Mouse (Mus musculus) spleen, postnatal 36 days (tissue): Measurements from ENCODE around the gene Sergef.

ENCODE experiments used
- DNase-seq, 2 experiments: peaks; one replicate each; pipeline ENCODE4 v3.0.0; 2022; ENCODE audit warnings: low spot score in 2 of 2, mixed read lengths in 1 of 2

The Sergef gene

DNA sequence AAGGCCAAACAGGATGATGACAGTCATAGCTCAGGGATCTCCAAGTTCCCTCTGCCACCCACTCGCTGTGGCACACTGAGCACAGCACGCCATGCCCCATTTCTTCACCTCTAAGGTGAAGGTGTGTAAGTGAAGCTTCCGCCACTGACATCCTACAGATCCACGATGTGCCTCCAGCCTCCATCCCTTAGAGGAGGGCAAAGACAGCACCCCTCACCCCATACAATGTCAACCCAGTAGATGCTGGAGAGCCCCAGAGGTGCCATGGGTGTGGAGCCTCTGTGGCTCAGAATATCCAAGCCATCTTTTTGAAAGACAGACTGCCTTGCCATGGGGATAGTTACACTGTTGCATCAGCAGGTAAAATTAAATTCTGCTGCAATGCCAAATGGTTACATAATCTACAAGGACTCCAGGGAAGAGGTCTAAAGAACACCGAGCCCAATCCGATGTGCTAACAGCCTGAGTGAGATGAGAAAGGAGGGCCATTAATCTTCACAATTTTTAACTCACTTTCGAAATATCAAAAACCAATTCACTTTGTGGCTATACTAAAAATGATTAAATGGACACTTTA lies 23.1 kb downstream of the Sergef start:
- no peak for DNase-seq

DNA sequence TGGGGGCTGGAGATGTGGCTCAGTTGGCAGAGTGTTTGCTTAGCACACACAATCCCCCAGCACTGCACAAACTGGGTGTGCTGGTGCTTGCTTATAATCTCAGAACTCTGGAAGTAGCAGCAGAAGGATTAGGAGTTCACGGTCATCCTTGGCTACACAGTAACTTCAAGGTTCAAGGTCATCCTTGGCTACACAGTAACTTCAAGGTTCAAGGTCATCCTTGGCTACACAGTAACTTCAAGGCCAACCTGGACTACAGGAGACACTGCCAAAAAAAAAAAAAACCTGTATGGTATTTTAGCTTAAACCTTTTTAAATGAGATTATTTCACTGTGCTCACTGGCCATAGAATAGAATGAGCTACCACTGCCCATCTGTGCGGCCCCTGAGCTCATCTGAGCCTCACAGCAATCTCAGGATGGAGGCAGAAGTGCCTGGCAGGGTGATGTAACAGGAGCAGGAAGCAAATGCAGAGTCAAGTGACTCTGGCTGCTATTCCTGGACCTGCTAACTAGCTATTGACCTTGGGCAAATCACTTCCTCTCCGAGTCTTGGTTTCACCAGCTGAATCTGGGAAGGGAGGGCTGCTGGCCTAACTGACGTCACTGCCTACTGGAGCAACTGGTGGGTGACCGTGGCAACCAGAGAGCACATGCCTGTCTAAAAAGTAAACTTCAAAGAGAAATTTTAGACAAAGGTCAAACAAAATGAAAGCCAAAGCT lies 24.2 kb downstream of the Sergef start:
- peak; percentile 14 to 21 for DNase-seq

DNA sequence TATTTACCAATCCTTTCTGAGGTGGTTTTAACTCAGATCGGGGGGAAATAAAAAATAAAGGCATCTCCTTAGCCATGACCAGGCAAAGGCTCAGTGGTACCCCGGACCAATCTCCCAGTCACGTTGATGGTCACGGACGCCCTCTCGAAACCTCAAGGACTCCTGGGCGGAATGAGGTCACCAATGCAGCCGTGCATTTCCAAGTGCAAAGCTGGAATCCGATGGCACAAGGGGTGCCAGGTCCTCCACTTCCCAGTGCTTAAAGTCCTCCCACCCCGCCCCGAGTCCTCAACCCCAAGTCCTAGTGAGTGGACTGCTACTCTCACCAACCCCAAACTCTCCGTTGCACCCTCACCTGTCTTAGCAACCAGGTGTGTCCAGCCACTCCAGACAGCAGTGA lies 25.3 kb downstream of the Sergef start:
- no peak for DNase-seq

DNA sequence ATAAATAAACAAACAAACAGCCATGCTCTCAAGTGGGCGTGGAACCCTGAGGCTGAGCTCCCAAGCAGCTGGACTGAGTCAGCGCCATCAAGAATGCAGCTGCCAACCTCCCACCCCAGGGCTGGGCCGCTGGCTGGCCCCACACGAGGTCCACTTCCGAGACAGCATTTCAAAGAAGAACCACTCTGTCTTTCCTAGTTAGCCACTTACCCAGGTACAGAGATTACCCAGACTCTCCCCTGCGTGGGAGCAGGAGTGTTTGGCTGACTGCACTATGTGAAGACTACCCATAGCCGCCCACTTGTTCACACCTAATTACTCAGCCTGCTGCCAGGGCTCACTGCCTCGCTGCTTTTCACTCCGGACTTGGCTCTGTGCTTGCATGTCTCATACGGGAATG lies 26.5 kb downstream of the Sergef start:
- DNase-seq: no peak

DNA sequence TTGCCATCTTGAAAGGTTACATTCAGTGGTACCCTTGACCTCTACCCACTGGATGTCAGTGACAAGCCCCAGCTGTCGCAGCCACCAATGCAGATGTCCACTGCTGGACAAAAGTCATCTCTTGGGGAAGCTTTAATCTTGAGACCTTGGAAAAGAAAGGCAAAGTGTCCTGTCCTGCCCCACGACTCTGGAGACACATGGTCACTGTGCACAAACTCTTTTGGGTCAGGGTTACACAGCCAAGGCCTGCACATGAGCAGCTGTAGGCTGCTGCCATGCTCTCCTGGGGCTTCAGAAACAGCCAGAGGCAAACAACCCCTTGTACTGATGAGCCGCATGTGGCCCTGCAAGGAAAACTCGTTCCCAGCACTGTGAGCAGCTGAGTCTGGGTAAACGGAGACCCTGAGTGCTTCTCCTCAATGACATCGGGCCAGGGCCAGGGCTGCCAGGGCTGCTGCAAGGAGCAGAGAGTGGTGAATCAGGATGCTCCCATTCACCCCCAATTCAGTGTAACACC lies 27.1 kb downstream of the Sergef start:
- no peak for DNase-seq

DNA sequence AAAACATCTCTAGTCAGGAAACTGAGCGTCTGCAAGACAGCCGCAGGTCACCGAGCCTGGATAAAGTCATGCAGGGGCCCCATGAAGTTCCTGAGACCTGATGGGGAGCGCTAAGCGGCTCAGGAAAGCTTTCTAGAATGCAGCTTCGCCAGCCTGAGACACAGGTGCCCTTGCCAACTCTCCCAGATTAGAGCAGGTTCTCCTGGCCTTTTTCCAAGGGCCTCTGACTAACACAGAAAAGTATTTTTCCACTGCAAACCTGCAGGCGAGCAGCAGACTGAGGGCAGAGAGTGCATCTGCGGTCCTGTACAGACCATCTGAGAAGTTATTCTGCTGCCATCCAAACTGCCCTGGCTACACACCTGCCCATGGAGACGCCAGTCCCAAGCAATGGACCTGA lies 27.6 kb downstream of the Sergef start:
- no peak for DNase-seq

DNA sequence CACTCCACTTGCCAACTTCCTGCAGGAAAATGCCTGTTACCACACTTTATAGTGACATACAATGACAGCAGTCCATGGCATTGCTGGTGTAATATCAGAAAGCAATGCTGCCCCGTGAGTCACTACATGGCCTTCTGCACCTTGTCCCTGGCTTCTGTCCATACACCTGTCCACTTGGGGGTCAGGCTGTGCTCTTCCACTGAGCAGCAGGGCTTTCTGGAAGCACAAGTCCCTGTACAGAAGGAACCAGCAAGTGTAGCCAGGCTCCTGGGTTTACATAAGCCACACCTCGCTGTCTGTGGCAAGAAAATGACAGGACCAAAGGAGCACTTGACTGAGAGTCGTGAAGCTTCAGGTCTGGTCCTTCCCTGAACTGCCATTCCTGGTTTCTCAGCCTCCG lies 30.3 kb downstream of the Sergef start:
- DNase-seq: no peak

DNA sequence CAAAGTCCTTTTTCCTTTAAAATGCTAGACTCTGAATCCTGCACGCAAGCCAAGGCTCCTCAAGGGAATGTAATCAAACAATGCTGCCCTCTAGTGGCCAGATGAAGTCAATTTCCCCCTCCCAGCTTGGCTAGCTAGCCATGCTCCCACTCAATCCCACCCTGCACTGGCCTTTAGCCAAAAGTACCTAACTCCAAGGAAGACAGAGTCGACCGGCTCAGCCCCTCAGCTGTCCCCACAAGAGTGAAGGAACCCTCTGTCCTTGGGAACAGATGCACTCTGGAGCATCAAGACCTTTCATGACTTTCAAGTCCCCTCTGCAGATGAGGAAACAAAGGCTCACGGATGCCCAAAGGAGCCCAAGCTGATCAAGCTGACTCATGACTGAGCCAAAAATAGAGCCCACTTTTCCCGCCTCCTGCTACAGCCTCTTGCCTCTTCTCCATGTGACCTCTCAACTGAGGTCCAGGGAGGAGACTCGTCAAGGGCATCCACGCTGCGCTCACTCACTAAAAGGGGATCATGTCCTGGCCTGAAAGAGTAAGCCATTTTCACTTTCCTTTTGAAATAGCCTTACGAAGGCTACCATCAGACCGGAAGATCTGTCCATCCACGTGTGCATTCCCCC lies 32.1 kb downstream of the Sergef start:
- DNase-seq: peak; percentile 39 to 52

DNA sequence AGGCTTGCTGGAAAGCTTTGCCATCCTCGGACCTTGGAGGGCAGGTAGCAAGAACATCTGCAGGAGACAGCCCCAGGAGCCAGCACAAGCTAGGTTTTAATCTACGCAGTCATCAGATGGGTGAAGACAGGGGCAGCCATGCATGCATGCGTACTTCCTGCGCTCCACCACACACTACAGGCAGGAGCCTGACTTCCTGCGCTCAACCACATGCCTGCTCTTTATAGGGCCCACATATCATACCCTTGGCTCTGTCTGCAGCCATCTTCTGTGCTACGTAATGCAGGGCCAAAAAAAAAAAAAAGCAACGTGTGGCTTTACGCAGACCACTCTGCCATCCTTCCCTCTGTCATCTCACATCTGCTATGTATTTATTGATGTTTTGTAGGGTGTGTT lies 32.6 kb downstream of the Sergef start:
- DNase-seq: peak; percentile 75 to 80

DNA sequence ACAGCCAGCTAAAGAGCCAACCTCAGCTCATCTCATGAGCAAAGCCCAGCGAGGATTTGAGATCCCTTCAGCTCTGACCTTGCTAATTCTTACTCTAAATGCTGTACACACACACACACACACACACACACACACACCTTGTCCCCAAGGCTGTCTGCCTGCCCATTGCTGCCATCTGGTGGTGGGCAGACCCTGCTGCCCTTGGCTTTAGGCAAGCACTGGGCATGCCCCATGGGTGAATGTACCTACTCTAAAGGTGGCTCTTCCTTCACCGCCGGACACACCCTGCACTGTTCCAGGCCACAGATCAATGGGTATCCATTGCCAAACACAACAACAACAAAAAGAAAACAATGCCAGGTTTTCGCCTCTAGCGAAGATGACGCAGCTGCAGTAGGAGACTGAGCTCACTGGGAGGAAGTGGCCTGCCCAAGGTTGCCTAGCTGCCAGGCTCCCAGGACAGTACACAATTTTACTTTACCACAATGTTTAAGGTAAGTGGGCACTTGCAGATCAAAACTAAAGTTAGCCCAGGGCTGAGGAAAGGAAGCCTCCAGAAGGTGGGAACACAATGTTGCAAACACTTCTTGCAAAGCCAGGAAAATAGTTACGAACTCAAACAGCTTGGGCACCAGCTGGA lies 33.1 kb downstream of the Sergef start:
- peak; percentile 78 to 82 for DNase-seq

DNA sequence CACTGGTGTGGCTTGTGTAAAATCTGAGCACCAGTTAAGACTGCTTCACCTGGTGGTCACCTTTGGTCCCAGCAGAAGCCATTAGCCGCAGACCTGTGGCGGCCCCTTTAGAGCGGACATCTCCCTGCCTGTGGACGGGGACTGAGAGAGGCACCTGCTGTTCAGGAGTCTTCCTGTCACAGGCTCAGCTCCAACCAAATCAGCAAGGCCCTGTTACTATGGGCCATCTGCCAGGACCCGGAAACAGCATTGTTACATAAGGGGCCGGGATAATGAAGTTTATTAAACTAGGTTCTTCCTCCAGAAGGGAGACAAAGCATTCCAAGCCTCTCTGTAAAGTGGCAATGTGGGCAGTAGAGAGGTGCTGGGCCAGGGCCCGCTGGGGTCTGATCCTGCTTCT lies 36.6 kb downstream of the Sergef start:
- no peak for DNase-seq

DNA sequence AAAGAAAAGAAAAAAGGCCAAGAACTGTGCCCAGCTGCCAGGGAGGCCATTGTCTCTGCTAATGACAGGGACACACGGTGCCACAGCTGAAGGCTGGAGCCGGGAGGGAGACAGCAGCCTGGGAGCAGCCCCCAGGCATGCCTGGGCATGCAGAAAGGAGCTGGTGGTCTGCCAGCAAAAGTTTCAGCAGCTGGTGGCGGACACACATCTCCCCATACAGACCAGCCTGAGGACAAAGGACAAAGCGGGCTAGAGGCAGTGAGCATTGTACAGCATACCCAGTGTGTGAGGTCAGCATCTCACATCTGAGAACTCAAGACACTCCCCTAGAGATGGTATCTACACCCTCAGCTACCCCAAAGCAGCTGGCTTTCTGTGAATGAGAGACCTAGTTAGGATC lies 37.5 kb downstream of the Sergef start:
- no peak for DNase-seq

DNA sequence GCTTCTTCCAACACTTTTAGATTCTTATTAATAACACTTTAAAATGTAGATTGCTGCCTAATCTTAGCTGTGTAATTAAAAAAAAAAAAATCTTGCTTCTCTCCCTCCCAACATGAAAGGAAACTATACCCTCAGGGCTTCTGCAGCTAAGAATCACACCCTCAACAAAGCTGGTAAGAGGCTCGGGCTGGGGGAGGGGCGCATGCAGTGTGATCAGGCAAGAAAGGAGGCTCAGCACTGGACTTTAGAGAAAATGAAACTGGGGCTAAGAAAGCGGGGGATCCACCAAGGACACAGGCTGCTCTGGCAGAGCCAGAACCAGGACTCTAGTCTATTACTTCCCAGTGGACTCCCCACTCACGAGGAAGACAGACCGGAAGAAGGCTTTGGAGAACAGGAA lies 38.5 kb downstream of the Sergef start:
- no peak for DNase-seq

DNA sequence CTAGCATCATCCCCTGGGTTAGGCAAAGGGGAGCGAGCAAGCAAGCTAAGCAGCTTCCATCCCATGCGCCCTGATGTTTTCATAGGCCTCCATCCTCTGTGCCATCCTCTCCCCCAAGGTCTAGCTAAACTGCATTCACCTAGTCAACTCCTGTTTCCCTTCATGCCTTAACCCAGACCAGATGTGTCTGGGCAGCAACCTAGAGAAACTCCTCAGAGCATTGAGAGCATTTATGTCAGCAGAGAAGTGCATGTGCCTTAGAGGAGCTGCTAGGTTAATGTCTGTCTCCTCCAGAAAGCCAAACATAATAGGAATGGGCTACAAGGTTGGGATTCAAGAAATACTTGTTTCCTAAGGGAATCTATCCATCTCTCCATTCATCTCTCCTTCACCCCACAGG lies 42.6 kb downstream of the Sergef start:
- no peak for DNase-seq

DNA sequence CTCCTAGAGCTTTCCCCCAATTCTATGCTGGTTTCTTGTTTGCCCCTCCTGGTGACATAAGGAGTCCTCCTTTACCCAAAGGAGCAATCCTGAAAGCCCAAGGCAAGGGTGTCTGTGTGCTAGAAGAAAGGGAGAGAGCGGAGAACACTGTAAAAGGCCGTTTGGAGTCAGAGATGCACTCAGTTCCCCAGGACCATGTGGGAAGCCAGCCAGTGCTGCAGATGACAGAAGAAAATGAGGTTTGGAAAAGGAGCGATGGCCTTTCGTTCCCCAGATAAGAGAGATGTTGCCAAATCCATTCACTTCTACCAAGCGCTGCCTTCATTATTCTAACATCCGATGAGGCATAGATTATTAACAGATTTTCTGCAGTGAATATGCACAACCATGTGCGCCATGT lies 48.1 kb downstream of the Sergef start:
- DNase-seq: no peak

DNA sequence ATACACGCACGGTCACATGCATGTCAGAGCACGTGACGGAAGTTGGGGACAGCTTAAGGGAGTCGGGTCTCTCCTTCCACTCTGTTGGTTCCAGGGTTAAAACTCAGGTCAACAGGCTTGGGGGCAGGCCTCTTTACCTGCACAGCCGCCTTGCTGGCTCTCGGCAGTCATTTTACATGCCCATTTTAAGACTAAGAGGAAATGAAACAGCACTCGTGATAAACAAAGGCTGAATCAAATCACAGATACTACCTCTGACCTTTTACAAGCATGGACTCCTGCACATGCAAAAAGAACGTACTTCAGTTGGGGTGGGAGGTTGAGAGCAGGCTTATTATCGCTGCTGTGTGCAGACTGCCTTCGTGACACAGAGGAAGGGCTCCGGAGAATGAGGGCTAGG lies 50.4 kb downstream of the Sergef start:
- peak in 1 of 2 experiments; percentile 9 for DNase-seq

DNA sequence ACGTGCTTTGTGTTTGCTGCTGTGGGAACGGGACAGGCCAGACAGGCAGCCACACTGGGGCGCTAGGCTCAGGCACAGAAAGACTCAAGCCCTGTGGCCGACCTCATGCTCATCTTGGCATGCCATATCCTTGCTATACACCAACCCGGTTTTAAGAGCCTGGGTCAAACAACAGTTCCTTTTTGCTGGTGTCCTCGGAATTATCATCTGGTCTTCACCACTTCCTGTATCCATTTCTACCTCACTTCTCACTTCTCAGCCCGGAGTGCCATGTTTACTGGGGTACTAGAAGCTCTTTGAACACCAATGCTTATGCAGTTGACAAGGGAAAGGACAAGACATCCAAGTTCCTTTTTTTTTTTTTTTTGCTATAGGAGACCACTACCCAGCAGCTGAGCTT lies 51.6 kb downstream of the Sergef start:
- DNase-seq: no peak

DNA sequence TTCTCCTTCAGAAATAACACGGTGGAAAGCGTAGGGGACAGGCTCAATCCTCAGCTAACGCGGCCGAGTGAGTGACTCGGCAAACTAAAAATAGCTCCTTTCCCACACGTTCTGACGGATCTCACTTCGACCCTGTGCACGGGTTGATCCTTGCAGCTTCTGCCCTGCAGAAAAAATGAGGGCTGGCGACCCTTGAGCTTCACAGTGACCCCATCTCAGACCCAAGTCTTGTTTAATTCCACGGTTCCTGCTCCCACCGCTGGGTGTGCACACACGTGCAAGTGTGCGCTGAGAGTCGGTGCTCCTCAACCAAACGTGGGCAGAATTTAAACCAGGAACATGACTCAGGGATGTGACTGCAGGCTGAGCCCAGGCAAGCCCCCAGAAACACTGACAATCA lies 52.1 kb downstream of the Sergef start:
- no peak for DNase-seq

DNA sequence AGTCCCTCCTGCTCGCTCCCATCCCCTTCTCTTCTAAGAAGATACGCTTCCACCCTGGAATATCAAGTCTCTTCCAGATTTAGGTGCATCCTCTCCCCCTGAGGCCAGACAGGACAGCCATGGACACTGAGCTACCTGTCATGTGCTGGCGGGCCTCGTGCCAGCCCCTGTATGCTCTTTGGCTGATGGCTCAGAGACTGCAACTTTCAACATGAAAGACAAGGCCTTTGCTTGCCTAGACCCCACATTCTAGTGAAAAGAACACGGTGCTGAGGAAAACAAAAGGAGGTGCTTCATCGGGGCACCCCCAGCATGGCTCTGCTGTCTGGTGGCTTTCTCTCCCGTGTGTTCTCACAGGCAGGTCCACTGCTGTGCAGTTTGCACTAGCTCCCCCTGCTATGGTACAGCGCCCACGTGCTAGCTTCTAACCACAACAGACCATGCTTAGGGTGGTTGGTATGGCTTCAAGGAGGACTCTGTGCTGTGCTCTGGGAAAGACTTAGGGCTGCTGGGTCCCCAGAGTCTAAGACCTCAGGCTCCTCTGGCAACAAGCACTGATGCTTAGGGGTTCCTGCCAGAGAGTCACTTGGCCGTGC lies 52.9 kb downstream of the Sergef start:
- DNase-seq: no peak

DNA sequence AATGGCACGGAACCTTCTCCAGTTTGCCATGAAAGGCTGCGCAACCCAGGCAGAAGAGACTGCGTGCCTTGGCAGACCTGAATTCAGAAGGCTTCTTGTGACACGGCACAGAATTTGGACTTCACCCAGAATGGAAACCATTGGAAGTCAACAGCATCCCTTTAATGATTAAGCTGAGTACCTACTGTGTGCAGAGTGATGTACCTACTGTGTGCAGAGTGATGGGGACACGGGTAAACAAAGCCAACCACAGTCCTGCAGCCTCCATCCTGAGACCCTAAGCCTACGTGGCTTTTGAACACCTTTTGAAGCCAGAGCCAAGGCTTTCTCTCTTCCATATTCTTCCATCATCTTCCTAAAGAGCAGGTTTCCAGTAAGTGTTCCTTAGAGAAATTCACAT lies 56.9 kb downstream of the Sergef start:
- DNase-seq: no peak

DNA sequence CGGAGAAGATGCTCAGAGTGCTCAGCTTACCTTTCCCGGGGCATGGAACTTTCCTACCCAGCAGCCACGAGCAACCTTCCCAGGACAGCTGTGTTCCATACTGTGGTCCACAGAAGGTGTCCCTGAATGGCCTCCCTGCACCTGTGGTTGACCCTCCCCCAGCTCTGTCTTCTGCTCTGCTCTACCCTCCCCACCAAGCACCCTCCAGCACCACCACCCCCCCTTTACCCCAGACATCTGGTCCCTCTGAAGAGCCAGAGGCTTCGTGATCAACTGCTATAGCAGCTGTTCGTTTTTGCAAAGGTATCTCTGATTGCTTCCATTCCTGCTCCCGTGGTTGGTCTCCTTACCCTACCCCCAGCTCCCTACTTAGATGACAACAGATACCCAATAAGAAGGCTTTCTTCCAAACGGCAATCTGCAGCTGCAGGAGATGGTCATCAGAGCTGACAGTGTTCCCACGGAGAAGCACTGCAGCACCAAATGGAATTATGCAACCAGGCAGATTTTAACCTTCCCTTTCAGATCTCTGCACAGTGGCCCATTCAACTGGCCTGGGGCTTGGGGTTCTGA lies 58.2 kb downstream of the Sergef start:
- DNase-seq: no peak

DNA sequence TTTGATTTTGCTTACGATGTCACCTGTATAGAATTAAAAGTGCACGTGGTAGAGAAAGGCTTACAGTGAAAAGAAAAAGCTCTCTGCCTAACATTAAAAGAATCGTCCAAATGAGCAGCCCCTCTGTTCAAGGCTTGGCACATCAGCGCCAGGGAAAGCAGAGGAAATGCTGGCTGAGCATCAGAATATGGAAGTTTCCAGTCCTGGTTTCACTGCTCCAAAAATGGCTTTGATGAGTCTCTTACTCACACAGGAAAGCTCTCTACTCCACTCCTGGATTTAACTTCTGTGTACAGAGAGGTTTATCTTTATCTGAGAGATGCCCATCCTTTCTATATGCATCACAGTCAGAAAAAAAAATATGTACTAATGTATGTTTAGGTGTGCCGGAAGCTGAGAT lies 61.5 kb downstream of the Sergef start:
- no peak for DNase-seq
